Mouse (Mus musculus): ENCODE results near the gene 1110004F10Rik. TPM values are rescaled to one million over a fixed set of nuclear protein-coding genes. Genes with fewer than 3 reads are reported as not detected.

1110004F10Rik gene
- 42.4 and 56.8 TPM in 2 replicates for polyA plus RNA-seq (2012; rRNA removed)
- polyA plus RNA-seq (2014; fragmentation: Nextera tagmentation; extraction: Ambion mirVana) = 111 and 116 TPM in 2 replicates

GRCm38 (mm10) chr7:116039196-116039537 is at the start of gene 1110004F10Rik:
Gene 1110004F10Rik (plus strand): TSS chr7:116039397.
- Histone ChIP-seq H3K9ac (replicated peaks) (0 out of 2 replicates have a peak within 1 kb of the TSS, but pooled peaks have one; percentile 9), H3K9me3 (ENCODE audit: control insufficient read depth, low read length) (no peaks in the 10 kb centered on the region), H3K27me3 (ENCODE audit: control insufficient read depth, insufficient read depth, low read length) (peaks cover 68% of the 10 kb centered on the region), H3K36me3 (replicated peaks; ENCODE audit: control insufficient read depth, insufficient read depth, low read depth) (no peaks in the 10 kb centered on the region), H3K4me1 (replicated peaks; ENCODE audit: control insufficient read depth in 2 of 2, insufficient read depth in 2 of 2, low read length in 1 of 2) (0 out of 4 replicates have a peak, but pooled peaks cover 0 to 5% of the 10 kb centered on the region in 2 experiments), H3K4me3 (ENCODE audit: insufficient read depth in 1 of 2, low read depth in 2 of 2, low read length in 2 of 2) (peak within 1 kb of the TSS; percentile 52 to 55), H3K27ac (no peak within 1 kb of the TSS), H3K4me2 (ENCODE audit: low read depth) (peak within 1 kb of the TSS; percentile 72)
- WGBS (ENCODE audit: insufficient replicate concordance) = 1% methylated on average over 11 of the region's 11 CpGs
- TF ChIP-seq CTCF (IDR thresholded peaks at IDR 0.05; ENCODE audit: low read depth) = no peak
- ATAC-seq (ENCODE audit: insufficient read depth) = no peak
- DNase-seq (ENCODE audit: low read depth in 3 of 3, low spot score in 3 of 3) = no peak

GRCm38 (mm10) chr7:116002726-116003125 is 36.5 kb upstream of the 1110004F10Rik start:
- Histone ChIP-seq H3K4me2 (ENCODE audit: low read depth) (no peak overlapping the region), H3K9me3 (ENCODE audit: control insufficient read depth, low read length) (no peaks in the 10 kb centered on the region), H3K4me3 (ENCODE audit: insufficient read depth in 1 of 2, low read depth in 2 of 2, low read length in 2 of 2) (no peak overlapping the region), H3K4me1 (replicated peaks; ENCODE audit: control insufficient read depth in 2 of 2, insufficient read depth in 2 of 2, low read length in 1 of 2) (no peaks in the 10 kb centered on the region), H3K9ac (replicated peaks) (no peak overlapping the region), H3K27me3 (ENCODE audit: control insufficient read depth, insufficient read depth, low read length) (no peaks in the 10 kb centered on the region), H3K27ac (no peak overlapping the region), H3K36me3 (replicated peaks; ENCODE audit: control insufficient read depth, insufficient read depth, low read depth) (no peaks in the 10 kb centered on the region)
- WGBS (ENCODE audit: insufficient replicate concordance) = 80% methylated on average over 4 of the region's 4 CpGs
- TF ChIP-seq EP300 (IDR thresholded peaks at IDR 0.05; ENCODE audit: low read depth) (no peak), CTCF (IDR thresholded peaks at IDR 0.05; ENCODE audit: low read depth) (no peak)
- ATAC-seq (ENCODE audit: insufficient read depth) = no peak
- DNase-seq (ENCODE audit: low read depth in 3 of 3, low spot score in 3 of 3) = no peak

GRCm38 (mm10) chr7:116029991-116030390 is 9.2 kb upstream of the 1110004F10Rik start:
- WGBS (ENCODE audit: insufficient replicate concordance) = 68% methylated on average over 3 of the region's 3 CpGs
- Histone ChIP-seq H3K4me2 (ENCODE audit: low read depth) (no peak overlapping the region), H3K27me3 (ENCODE audit: control insufficient read depth, insufficient read depth, low read length) (peaks cover 41% of the 10 kb centered on the region), H3K4me3 (ENCODE audit: insufficient read depth in 1 of 2, low read depth in 2 of 2, low read length in 2 of 2) (no peak overlapping the region), H3K4me1 (replicated peaks; ENCODE audit: control insufficient read depth in 2 of 2, insufficient read depth in 2 of 2, low read length in 1 of 2) (0 out of 4 replicates have a peak, but pooled peaks cover 2 to 5% of the 10 kb centered on the region in 2 experiments), H3K9me3 (ENCODE audit: control insufficient read depth, low read length) (no peaks in the 10 kb centered on the region), H3K27ac (no peak overlapping the region), H3K9ac (replicated peaks) (no peak overlapping the region), H3K36me3 (replicated peaks; ENCODE audit: control insufficient read depth, insufficient read depth, low read depth) (no peaks in the 10 kb centered on the region)
- DNase-seq (ENCODE audit: low read depth in 3 of 3, low spot score in 3 of 3) = no peak
- TF ChIP-seq CTCF (IDR thresholded peaks at IDR 0.05; ENCODE audit: low read depth) = no peak
- no peak for ATAC-seq (ENCODE audit: insufficient read depth)

- Histone ChIP-seq H3K27me3 (ENCODE audit: control insufficient read depth, insufficient read depth, low read length) (peaks cover 49% of the 10 kb centered on the region), H3K9ac (replicated peaks) (peak overlapping the region; percentile 76), H3K27ac (no peak overlapping the region), H3K4me3 (ENCODE audit: insufficient read depth in 1 of 2, low read depth in 2 of 2, low read length in 2 of 2) (peak overlapping the region; percentile 58 to 70), H3K36me3 (replicated peaks; ENCODE audit: control insufficient read depth, insufficient read depth, low read depth) (no peaks in the 10 kb centered on the region), H3K4me2 (ENCODE audit: low read depth) (peak overlapping the region; percentile 100), H3K9me3 (ENCODE audit: control insufficient read depth, low read length) (no peaks in the 10 kb centered on the region), H3K4me1 (replicated peaks; ENCODE audit: control insufficient read depth in 2 of 2, insufficient read depth in 2 of 2, low read length in 1 of 2) (0 out of 4 replicates have a peak, but pooled peaks cover 2 to 5% of the 10 kb centered on the region in 2 experiments)
- TF ChIP-seq CTCF (IDR thresholded peaks at IDR 0.05; ENCODE audit: low read depth) (no peak), EP300 (IDR thresholded peaks at IDR 0.05; ENCODE audit: low read depth) (no peak)
- ATAC-seq (ENCODE audit: insufficient read depth) (no peak), DNase-seq (ENCODE audit: low read depth in 3 of 3, low spot score in 3 of 3) (no peak)
- 29% methylated on average over 26 of the region's 26 CpGs for WGBS (ENCODE audit: insufficient replicate concordance)
Measured at GRCm38 (mm10) chr7:116030597-116031387, 8.4 kb upstream of the 1110004F10Rik start.

- no peak overlapping the region for H3K27ac ChIP-seq
- H3K36me3 ChIP-seq (replicated peaks; ENCODE audit: control insufficient read depth, insufficient read depth, low read depth) = no peaks in the 10 kb centered on the region
- H3K27me3 ChIP-seq (ENCODE audit: control insufficient read depth, insufficient read depth, low read length) = peaks cover 55% of the 10 kb centered on the region
- TF ChIP-seq CTCF (IDR thresholded peaks at IDR 0.05; ENCODE audit: low read depth) = no peak
- no peak for TF ChIP-seq EP300 (IDR thresholded peaks at IDR 0.05; ENCODE audit: low read depth)
- H3K4me2 ChIP-seq (ENCODE audit: low read depth) = peak overlapping the region; percentile 100
- WGBS (ENCODE audit: insufficient replicate concordance) = under 1% methylated on average over 14 of the region's 14 CpGs
- ATAC-seq (ENCODE audit: insufficient read depth) = 0 out of 2 replicates have a peak, but pooled peaks have one; percentile 11
- H3K4me3 ChIP-seq (ENCODE audit: insufficient read depth in 1 of 2, low read depth in 2 of 2, low read length in 2 of 2) = peak overlapping the region; percentile 58 to 70
- DNase-seq (ENCODE audit: low read depth in 3 of 3, low spot score in 3 of 3) = no peak
- H3K9ac ChIP-seq (replicated peaks) = peak overlapping the region; percentile 76
- H3K9me3 ChIP-seq (ENCODE audit: control insufficient read depth, low read length) = no peaks in the 10 kb centered on the region
- 0 out of 4 replicates have a peak, but pooled peaks cover 2 to 5% of the 10 kb centered on the region in 2 experiments for H3K4me1 ChIP-seq (replicated peaks; ENCODE audit: control insufficient read depth in 2 of 2, insufficient read depth in 2 of 2, low read length in 1 of 2)
Measured at GRCm38 (mm10) chr7:116031388-116031717, 7.8 kb upstream of the 1110004F10Rik start.
